Mouse (Mus musculus) olfactory bulb, adult 2 months (tissue): Measurements from ENCODE around the gene Zfp980.
"Not testable (repeated sequence)": the region's sequence is repeated elsewhere in the genome, so short reads cannot be mapped to it uniquely, and the experiment has no call there.

ENCODE experiments used
- CTCF ChIP-seq: fragments of 200-500 bp; IDR thresholded peaks from 2 replicates; pipeline ENCODE4 v1.5.1; 2012; ENCODE audit warnings: low read depth, mild to moderate bottlenecking, low read length, moderate library complexity; ENCODE audit not compliant: insufficient read depth
- POLR2A ChIP-seq: fragments of 200-500 bp; IDR thresholded peaks from 2 replicates; pipeline ENCODE4 v1.6.1; 2012; ENCODE audit warnings: mild to moderate bottlenecking, low read depth, low read length, moderate library complexity; ENCODE audit not compliant: insufficient read depth

- TF ChIP-seq CTCF, POLR2A: not testable (repeated sequence)
These were observed 3.8 kb downstream of the Zfp980 start for GRCm38 (mm10) chr4:145674286-145674780.
